Mouse (Mus musculus): Measurements from ENCODE around the gene Ttc39a.

DNA sequence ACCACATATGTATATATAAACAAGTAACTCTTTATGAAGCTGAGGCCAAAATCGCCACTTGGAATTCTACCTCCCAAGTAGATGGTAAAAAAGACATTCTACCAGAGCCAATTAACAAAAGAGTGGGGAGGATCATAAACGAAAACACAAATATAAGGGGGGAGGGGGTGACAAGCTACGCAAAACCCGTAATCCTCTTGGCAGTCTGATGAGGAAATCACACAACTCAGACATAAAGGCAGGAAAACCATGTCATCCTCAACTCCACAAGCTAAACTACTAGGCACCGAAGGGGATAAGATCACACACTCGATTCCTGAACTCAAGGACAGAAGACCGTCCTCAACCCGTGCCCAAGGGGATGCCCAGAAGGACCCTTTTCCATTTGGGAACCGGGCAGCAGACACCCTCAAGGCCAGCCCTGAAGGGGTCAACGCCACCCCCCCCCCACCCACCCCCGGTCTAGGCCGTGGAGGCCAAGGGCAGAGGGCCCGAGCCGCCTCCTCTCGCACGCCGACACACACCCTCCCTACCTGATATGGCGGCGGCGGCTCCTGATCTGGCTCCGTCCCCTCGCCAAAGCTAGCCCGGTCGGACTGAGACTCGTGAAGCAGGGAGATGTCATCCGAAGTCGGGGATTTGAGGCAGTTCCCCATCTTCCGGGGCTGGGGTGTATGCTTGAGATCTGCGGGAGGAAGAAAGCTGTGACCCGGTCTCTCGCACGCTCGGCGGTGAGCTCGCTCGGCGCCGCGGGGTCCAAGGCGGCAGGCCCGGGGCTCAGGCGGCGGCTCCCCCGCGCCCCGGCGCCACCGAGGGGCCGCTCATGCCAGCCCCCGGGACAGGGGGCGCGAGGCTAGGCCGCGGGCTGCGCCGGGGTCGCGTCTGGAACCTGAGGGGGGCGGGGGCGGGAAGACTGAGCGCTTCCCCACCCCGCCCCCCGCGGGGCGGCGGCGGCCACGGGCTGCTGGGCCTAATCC, 69.4 kb downstream of the Ttc39a start:
- TF ChIP-seq CTCF (IDR thresholded peaks at IDR 0.05; ENCODE audit: extremely low read depth, insufficient read depth, low read length): no peak
- no peak for TF ChIP-seq POLR2A (IDR thresholded peaks at IDR 0.05; ENCODE audit: extremely low read depth, insufficient read depth, low read length)

All from cortical plate, adult 2 months (tissue).